Mouse (Mus musculus): ENCODE measurements around the gene Ifnz. TPM values are rescaled to one million over a fixed set of nuclear protein-coding genes. Genes with fewer than 3 reads are reported as not detected.

Gene Ifnz
- polyA plus RNA-seq, 1 experiment from 2014 or later = not detected

Other genes starting within 250 kb of the Ifnz start
- not detected in 2 replicates for gene Ifna15, start 223.9 kb upstream of the Ifnz start, polyA plus RNA-seq (2015; fragmentation: Nextera tagmentation; extraction: Ambion mirVana)
- not detected in 2 replicates for gene Ifna14, start 210.3 kb upstream of the Ifnz start, polyA plus RNA-seq (2015; fragmentation: Nextera tagmentation; extraction: Ambion mirVana)
- gene Ifna9, start 189.7 kb upstream of the Ifnz start, polyA plus RNA-seq (2015; fragmentation: Nextera tagmentation; extraction: Ambion mirVana) = not detected in 2 replicates
- not detected in 2 replicates for gene Ifna12, start 178.8 kb upstream of the Ifnz start, polyA plus RNA-seq (2015; fragmentation: Nextera tagmentation; extraction: Ambion mirVana)
- not detected in 2 replicates for gene C87499, start 147.7 kb upstream of the Ifnz start, polyA plus RNA-seq (2015; fragmentation: Nextera tagmentation; extraction: Ambion mirVana)
- not detected in 2 replicates for gene Ifna13, start 137.7 kb upstream of the Ifnz start, polyA plus RNA-seq (2015; fragmentation: Nextera tagmentation; extraction: Ambion mirVana)
- gene Ifna16, start 105.2 kb upstream of the Ifnz start, polyA plus RNA-seq (2015; fragmentation: Nextera tagmentation; extraction: Ambion mirVana) = not detected in 2 replicates
- gene Ifna2, start 98.2 kb upstream of the Ifnz start, polyA plus RNA-seq (2015; fragmentation: Nextera tagmentation; extraction: Ambion mirVana) = not detected in 2 replicates
- not detected in 2 replicates for gene Ifnab, start 90.8 kb upstream of the Ifnz start, polyA plus RNA-seq (2015; fragmentation: Nextera tagmentation; extraction: Ambion mirVana)
- gene Gm26566, start 60.3 kb upstream of the Ifnz start, polyA plus RNA-seq (2015; fragmentation: Nextera tagmentation; extraction: Ambion mirVana) = 0.76 and 1.1 TPM in 2 replicates
- gene Klhl9, start 59.7 kb upstream of the Ifnz start, polyA plus RNA-seq (2015; fragmentation: Nextera tagmentation; extraction: Ambion mirVana) = 77.2 and 82.3 TPM in 2 replicates
- gene Gm13271, start 27.3 kb upstream of the Ifnz start, polyA plus RNA-seq (2015; fragmentation: Nextera tagmentation; extraction: Ambion mirVana) = not detected in 2 replicates
- gene Gm13283, start 22.0 kb upstream of the Ifnz start, polyA plus RNA-seq (2015; fragmentation: Nextera tagmentation; extraction: Ambion mirVana) = 0.25 TPM in 2 replicates
- gene Gm13290, start 8.3 kb upstream of the Ifnz start, polyA plus RNA-seq (2015; fragmentation: Nextera tagmentation; extraction: Ambion mirVana) = 0.39 and 0.45 TPM in 2 replicates
- not detected in 2 replicates for gene Gm13289, start 5.2 kb upstream of the Ifnz start, polyA plus RNA-seq (2015; fragmentation: Nextera tagmentation; extraction: Ambion mirVana)
- gene Gm13272, start 2.3 kb upstream of the Ifnz start, polyA plus RNA-seq (2015; fragmentation: Nextera tagmentation; extraction: Ambion mirVana) = not detected in 2 replicates
- gene Gm13276, start 3.6 kb downstream of the Ifnz start, polyA plus RNA-seq (2015; fragmentation: Nextera tagmentation; extraction: Ambion mirVana) = not detected in 2 replicates
- gene Gm13277, start 6.5 kb downstream of the Ifnz start, polyA plus RNA-seq (2015; fragmentation: Nextera tagmentation; extraction: Ambion mirVana) = not detected in 2 replicates
- gene Gm13278, start 9.4 kb downstream of the Ifnz start, polyA plus RNA-seq (2015; fragmentation: Nextera tagmentation; extraction: Ambion mirVana) = not detected in 2 replicates
- not detected in 2 replicates for gene Gm13275, start 12.4 kb downstream of the Ifnz start, polyA plus RNA-seq (2015; fragmentation: Nextera tagmentation; extraction: Ambion mirVana)
- not detected in 2 replicates for gene Gm13279, start 15.3 kb downstream of the Ifnz start, polyA plus RNA-seq (2015; fragmentation: Nextera tagmentation; extraction: Ambion mirVana)
- gene Gm13285, start 17.5 kb downstream of the Ifnz start, polyA plus RNA-seq (2015; fragmentation: Nextera tagmentation; extraction: Ambion mirVana) = 0.72 and 1.6 TPM in 2 replicates
- gene Gm13287, start 21.1 kb downstream of the Ifnz start, polyA plus RNA-seq (2015; fragmentation: Nextera tagmentation; extraction: Ambion mirVana) = not detected in 2 replicates
- not detected in 2 replicates for gene Gm13288, start 23.4 kb downstream of the Ifnz start, polyA plus RNA-seq (2015; fragmentation: Nextera tagmentation; extraction: Ambion mirVana)
- not detected in 2 replicates for gene Ifna7, start 34.1 kb downstream of the Ifnz start, polyA plus RNA-seq (2015; fragmentation: Nextera tagmentation; extraction: Ambion mirVana)
- not detected in 2 replicates for gene Ifna11, start 37.8 kb downstream of the Ifnz start, polyA plus RNA-seq (2015; fragmentation: Nextera tagmentation; extraction: Ambion mirVana)
- not detected in 2 replicates for gene Ifna6, start 45.3 kb downstream of the Ifnz start, polyA plus RNA-seq (2015; fragmentation: Nextera tagmentation; extraction: Ambion mirVana)
- gene Ifna5, start 53.4 kb downstream of the Ifnz start, polyA plus RNA-seq (2015; fragmentation: Nextera tagmentation; extraction: Ambion mirVana) = not detected in 2 replicates
- not detected in 2 replicates for gene Ifna4, start 59.7 kb downstream of the Ifnz start, polyA plus RNA-seq (2015; fragmentation: Nextera tagmentation; extraction: Ambion mirVana)
- gene Ifna1, start 68.0 kb downstream of the Ifnz start, polyA plus RNA-seq (2015; fragmentation: Nextera tagmentation; extraction: Ambion mirVana) = not detected in 2 replicates
- gene Ifne, start 98.1 kb downstream of the Ifnz start, polyA plus RNA-seq (2015; fragmentation: Nextera tagmentation; extraction: Ambion mirVana) = not detected in 2 replicates